Mouse (Mus musculus) cerebellum, postnatal 36 days (tissue): ENCODE data around the gene Acap3.
A peak's percentile ranks its signal among the peaks of the same experiment; 100 is the strongest.

ENCODE experiments used
- DNase-seq, 2 experiments: peaks; one replicate each; pipeline ENCODE4 v3.0.0; 2021 to 2022; ENCODE audit warnings: mixed read lengths in 2 of 2

The Acap3 gene

DNA sequence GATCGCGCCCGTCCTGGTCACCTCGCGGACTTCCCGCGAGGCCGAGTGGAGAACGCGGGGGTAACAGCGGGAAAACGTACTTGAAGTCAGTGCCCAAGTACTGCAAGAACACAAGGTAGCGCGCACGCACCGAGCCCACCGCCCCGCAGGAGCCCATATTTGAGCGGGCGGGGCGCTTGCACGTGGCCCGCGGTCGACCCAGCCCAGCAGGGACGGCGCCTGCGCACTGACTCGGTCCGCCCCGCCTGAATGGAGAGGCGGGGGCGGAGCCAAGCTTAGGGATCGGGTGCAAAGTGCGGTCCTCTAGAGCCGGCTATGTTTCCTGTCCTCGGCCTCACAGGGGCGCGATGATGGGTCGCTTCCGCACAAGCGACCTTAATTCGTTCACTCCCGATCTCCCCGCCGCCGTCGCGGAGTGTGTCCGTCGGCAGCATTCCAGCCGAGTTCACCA, at the start of gene Acap3, which contains the start of gene Pusl1:
Gene Acap3, plus strand, starts transcription at position 272 of the 451 bp plus-strand sequence.
Gene Pusl1, minus strand, starts transcription at position 231 of the 451 bp plus-strand sequence.
- peak; percentile 98 for DNase-seq

DNA sequence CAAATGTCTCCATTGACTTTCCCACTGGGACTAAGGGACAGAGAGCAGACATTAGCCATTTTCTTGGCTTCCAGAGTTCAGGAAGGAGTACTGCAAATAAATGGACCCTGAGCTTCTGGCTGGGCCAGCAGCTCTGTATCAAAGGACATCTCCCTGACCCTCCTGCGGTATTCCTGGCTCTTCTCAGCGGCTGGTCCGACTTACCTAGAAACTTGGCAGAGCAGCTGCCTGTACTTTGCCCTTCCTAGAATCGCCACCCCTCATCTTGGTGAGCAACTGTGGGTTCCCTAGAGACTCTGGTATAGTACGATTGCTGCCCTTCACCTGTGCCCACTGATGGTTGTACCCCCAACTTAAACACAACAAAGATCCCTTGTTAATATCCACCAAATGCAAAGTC, 48.4 kb upstream of the Acap3 start:
- no peak for DNase-seq

DNA sequence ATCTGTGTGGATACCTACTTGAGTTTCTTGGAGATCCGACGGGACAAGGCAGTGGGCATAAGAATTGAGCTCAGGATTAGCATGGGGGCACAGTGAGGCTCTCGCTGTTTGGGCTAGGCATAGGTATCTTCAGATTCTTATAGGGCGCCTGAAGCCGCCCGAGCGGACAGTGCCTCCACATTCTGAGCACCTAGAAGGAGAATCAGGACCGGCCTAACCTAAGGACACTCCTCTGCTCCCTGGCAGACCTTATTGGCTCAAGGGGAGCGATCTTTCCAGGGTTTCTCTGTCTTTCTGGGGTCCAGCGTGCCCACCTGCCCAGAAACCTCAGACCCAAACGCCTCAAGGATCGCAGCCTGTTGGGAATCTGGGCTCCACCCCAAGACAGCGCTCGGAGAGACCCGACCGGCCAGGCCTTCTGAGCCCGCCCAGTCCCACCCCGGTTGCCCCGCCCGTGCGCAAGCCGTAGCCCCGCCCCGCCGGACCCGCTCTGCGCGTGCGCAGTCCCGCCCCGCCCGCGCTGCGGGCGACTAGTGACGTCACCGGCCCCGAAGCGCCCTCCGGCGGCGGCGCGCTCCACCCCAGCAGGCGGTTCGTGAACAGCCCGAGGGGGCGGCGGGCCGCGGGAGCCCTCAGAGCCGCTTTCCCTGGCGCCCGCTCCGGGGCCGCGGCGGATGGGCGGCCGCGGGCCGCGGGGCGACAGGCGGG, 44.6 kb upstream of the Acap3 start, which contains the start of gene Dvl1:
Gene Dvl1, plus strand, starts transcription at position 532 of the 708 bp plus-strand sequence.
- peak; percentile 94 to 97 for DNase-seq

DNA sequence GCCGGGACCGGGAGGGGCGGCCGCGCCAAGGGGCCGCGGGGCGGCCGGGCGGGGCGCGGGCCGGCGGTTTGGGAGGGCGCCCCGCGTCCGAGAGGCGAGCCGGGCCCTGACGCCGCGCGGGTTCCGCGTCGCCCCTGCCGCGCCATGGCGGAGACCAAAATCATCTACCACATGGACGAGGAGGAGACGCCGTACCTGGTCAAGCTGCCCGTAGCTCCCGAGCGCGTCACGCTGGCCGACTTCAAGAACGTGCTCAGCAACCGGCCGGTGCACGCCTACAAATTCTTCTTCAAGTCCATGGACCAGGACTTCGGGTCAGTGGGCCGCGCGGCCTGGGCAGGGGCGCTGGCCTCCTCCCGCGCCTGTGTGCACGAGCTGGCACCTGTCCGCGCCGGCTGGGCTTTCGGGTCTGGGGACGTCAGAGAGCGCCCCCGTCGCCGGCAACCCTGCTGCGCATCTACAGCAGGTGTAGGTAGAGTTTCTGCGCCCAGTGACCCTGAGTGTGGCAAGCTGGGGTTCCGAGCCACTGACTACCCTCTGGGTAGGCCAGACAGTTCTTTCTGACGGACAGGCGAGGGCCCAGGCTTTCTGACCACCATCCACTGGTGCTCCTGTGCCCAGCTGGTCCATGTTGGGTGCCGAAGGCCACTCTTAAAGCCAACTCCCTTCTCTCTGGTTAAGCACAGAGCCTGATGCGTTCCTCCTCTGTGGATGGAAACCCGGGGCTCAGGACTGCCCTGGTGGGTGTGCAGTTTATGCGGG, 43.9 kb upstream of the Acap3 start:
- DNase-seq = peak; percentile 46 to 47

DNA sequence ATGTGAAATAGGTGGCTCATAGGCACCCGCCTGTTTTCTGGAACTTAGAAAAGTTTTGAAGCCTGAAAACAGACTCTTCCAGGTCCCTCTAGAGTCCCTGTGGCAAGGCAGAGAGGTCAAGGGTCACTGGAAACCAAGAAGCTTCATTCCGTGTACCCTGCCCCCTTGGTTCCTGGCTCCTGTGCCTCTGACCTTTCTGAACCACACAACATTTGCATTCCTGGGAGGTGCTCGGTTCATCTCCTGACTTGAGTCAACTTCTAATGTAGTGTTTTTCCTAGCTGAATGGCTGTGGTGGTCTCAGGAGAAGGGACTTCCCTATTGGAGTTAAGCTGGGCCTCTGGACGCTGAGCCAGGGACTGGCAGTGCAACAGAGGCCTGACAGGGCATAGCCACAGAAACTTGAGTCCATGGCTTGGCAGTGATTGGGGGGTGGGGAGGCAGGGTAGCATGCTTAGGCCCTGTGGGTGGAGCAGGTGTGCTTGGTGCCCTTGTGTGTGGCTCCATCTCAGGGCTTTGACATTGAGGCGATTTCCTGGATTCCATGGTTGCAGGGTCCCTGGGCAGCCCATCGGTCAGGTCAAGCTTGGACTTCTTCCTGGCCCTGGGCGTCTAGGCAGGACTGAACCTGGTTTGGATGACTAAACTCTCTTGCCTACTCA, 43.1 kb upstream of the Acap3 start:
- no peak for DNase-seq

GRCm38 (mm10) chr4:155849391-155849790, 42.2 kb upstream of the Acap3 start:
- DNase-seq = no peak

- no peak for DNase-seq
Observed at GRCm38 (mm10) chr4:155849792-155850451, 41.7 kb upstream of the Acap3 start.

DNA sequence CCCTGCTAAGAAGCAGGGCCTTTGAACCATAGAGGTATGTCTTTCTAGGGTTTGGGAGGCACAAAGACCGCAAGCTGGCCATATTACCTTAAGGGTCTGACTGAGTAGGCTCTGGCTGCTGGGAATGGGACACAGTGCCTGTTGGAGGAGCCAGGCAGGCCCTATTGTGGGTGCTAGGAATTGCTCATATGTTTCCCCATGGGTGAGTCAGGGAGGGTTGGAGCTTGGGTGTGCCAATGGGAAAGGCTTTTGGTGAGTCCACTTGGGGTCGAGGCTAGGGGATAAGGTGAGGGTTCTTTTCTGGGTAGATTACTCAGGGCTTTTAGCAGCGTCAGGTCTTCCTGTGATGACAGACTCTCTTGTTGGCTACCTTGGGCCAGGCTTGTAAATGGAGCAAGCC, 40.3 kb upstream of the Acap3 start:
- no peak for DNase-seq

GRCm38 (mm10) chr4:155851951-155852411, 39.6 kb upstream of the Acap3 start:
- DNase-seq = peak; percentile 54 to 64

GRCm38 (mm10) chr4:155853421-155853820, 38.2 kb upstream of the Acap3 start:
- no peak for DNase-seq

DNA sequence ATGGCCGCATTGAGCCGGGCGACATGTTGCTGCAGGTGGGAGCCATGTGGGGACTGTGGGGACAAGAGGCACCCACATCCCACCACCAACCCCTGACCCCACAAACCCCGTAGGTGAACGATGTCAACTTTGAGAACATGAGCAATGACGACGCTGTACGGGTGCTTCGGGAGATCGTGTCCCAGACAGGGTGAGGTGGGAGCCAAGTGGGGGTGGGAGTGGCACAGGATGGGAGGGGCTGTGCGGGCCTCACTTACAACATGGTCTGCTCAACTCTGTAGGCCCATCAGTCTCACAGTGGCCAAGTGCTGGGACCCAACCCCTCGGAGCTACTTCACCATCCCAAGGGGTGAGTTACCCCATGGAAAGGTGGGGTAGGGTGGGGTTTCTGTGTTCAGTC, 36.6 kb upstream of the Acap3 start:
- no peak for DNase-seq

DNA sequence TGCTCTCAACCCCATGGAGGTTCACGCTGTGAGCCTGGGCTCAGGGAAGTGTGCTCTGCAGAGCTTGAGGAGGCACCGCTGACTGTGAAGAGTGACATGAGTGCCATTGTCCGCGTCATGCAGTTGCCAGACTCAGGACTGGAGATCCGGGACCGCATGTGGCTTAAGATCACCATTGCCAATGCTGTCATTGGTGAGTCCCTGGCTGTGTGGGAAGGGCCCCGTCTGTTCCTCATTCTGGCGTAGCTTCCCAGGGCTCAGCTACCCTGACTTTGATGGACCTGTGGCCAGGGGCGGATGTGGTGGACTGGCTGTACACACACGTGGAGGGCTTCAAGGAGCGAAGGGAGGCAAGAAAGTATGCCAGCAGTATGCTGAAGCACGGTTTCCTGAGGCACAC, 35.6 kb upstream of the Acap3 start:
- DNase-seq = peak in 1 of 2 experiments; percentile 40

- no peak for DNase-seq
Observed at GRCm38 (mm10) chr4:155856881-155857280, 34.7 kb upstream of the Acap3 start.

DNA sequence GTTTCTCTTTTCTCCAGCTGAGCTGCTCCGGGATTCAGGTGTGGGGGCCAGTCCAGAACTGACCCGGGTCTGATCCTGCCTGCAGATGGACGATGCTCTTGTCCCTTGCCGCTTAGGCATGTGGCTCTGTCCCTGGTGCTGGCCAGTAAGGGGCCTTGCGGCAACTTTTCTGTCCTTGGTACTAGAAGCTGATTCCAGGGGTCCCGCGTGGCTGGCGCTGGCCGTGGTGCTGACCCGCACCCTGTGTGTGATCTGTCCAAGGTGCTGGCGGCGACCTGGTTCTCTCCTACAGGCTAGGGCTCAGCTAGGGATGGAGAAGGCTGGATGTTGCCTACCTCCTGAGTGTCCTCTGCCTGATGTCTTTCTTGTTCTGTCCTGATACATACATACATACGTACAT, 32.3 kb upstream of the Acap3 start:
- DNase-seq = no peak

DNA sequence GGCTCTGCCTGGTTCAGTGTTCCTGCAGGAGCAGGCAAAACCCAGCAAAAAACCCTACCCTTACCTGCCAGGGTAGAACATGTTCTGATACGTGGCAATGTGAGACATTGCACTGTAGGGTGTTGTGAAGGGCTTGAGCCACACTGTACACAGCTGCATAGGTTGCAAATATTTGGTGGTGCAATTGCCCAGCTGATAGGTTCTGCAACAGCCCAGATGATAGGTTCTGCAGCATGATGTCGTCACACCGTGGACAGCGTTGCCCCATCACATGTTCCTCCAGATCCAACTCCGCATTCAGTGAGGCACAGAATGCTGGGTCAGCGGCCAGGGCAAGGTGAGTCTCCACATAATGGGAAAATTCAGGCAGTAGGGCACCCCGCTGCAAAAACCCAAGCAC, 29.8 kb upstream of the Acap3 start:
- DNase-seq = no peak

- no peak for DNase-seq
Observed at GRCm38 (mm10) chr4:155863001-155863400, 28.6 kb upstream of the Acap3 start, which contains the start of gene Tas1r3. Gene Tas1r3 (minus strand): TSS chr4:155863362.

DNA sequence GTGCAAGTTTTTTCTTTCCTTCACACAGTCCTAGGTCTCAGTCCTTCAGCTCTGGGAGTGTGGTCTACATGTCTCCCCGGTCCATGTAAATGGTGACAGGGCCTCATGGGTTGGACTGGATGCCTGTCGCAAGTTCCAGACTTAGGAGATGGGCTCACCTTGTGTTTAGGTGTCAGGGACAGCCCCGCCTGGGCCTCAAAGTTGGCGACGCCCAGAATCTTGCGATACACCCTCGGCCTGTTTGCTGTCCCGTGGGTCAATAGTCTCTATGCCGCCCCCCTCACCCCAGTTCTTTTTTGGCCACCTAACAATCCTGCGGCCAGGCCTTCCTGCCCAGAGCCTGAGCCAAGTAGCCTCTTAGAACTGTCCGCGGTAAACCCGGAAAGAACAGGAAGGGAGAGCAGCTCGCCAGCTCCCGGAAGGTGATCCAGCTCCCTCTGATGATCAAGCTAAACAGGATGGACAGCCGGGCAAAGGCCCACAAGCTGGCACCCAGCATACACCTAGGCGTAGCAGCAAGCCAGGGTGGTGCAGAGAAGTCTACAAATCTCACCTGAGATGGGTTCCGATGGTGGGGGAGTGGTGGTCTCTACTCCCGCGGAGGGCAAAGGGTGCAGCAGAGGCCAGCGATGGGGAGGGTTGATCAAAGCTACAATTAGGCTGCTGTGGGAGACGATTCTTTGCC, 22.9 kb upstream of the Acap3 start:
- DNase-seq = peak in 1 of 2 experiments; percentile 38

DNA sequence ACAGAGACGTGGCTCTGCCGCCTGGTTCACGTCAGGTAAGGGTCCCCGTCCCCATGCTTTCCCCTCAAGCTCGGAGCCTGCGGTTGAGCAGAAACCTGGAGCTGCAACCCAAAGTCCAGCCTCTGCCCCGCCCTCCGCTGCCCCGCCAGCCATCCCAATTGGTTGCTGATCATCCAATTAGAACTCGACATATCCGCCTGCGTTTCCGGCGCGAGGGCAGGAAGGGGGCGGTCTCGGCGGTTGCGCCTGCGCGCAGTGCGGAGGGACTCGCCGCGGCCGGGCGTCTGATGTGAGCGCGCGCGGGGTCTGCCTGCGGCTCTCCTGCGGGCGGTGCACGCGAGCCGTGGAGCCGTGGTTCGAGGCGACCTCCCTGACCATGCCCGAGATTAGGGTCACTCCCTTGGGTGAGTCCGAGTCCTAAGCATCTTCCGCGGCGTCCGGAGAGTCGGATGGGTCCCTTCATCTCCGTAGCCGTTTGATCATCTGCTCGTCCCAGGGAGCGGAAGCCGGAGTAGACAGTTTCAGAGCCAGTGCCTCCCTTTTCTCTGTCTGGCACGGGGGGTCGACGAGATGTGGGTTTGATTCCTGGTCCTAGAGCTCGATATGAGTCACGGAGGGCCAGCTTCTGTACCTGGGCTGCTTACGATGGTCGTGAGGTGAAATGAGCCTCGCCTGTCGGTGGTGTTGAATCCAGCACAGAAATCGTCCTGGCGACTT, 22.1 kb upstream of the Acap3 start, which contains the start of the genes Cptp and Ints11:
Gene Cptp, minus strand, starts transcription at position 124 of the 717 bp plus-strand sequence.
Gene Ints11, plus strand, starts transcription at position 230 of the 717 bp plus-strand sequence.
- DNase-seq = peak; percentile 95 to 96

DNA sequence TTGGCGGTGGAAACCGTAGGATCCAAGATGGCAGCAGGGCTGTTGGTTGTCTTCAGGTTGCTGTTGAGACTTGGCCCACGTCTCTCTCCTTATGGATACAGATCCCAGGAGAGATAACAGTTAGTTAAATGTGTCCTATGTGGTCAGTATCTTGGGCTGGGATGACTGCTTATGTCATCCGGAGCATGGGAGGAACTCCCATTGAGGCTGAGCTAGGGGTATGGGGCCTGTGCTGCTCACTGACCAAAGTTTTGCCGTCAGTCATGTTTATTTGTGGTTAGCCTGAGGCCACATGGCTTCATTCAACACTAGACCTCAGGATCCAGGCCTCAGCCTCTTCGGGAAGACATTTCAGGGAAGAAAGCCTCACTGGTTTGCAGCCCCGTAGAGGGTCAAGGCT, 20.2 kb upstream of the Acap3 start:
- DNase-seq = no peak

GRCm38 (mm10) chr4:155883587-155883986, 8.0 kb upstream of the Acap3 start:
- no peak for DNase-seq

GRCm38 (mm10) chr4:155886330-155886729, 5.3 kb upstream of the Acap3 start:
- DNase-seq = no peak
